Mouse (Mus musculus) testis, adult 2 months (tissue): ENCODE results near the gene Kntc1. TPM values are rescaled to one million over a fixed set of nuclear protein-coding genes. Genes with fewer than 3 reads are reported as not detected.

Experiments
- H3K27ac ChIP-seq: fragments of 200-500 bp; 2 replicates; pipeline ENCODE4 v1.5.1; 2012; ENCODE audit warnings: low read depth, low read length; ENCODE audit not compliant: control insufficient read depth, insufficient read depth
- H3K27me3 ChIP-seq: fragments of 200-500 bp; 2 replicates; pipeline ENCODE4 v1.6.1; 2012; ENCODE audit warnings: mild to moderate bottlenecking, low read length, moderate library complexity; ENCODE audit not compliant: control insufficient read depth, insufficient read depth
- H3K36me3 ChIP-seq: fragments of 200-500 bp; 2 replicates; pipeline ENCODE4 v1.6.1; 2012; ENCODE audit warnings: mild to moderate bottlenecking, low read length; ENCODE audit not compliant: control insufficient read depth, insufficient read depth
- H3K4me1 ChIP-seq: fragments of 200-500 bp; 2 replicates; pipeline ENCODE4 v1.6.1; 2012; ENCODE audit warnings: low read length; ENCODE audit not compliant: control insufficient read depth, insufficient read depth
- H3K4me3 ChIP-seq: fragments of 200-500 bp; 2 replicates; pipeline ENCODE4 v1.5.1; 2012; ENCODE audit warnings: low read depth, mild to moderate bottlenecking, low read length, moderate library complexity, mixed read lengths; ENCODE audit not compliant: control insufficient read depth
- CTCF ChIP-seq: fragments of 200-500 bp; IDR thresholded peaks from 2 replicates; pipeline ENCODE4 v1.5.1; 2012; ENCODE audit warnings: low read depth, mild to moderate bottlenecking, inconsistent platforms, low read length, moderate library complexity; ENCODE audit not compliant: control insufficient read depth, insufficient read depth, insufficient replicate concordance
- POLR2A ChIP-seq: fragments of 200-500 bp; IDR thresholded peaks from 2 replicates; pipeline ENCODE4 v1.6.1; 2012; ENCODE audit warnings: low read depth, mild to moderate bottlenecking, inconsistent platforms, low read length, moderate library complexity; ENCODE audit not compliant: control insufficient read depth
- polyA plus RNA-seq: library from polyadenylated mRNA; depleted of rRNA; stranded (reverse); fragments of >200 nt; gene quantifications from 2 replicates; pipeline ENCODE4 v1.2.3, GENCODE M21; 2012; rRNA removed

Kntc1 gene
- polyA plus RNA-seq, 1 experiment, result 11.3 TPM

- no peaks in the 10 kb centered on the region for H3K36me3 ChIP-seq
- H3K4me3 ChIP-seq, result no peak overlapping the region
- H3K27ac ChIP-seq, result no peak overlapping the region
- H3K27me3 ChIP-seq, result no peaks in the 10 kb centered on the region
- no peak for TF ChIP-seq CTCF
- TF ChIP-seq POLR2A, result no peak
- no peaks in the 10 kb centered on the region for H3K4me1 ChIP-seq
Observed at GRCm38 (mm10) chr5:123866457-123866856, 116.9 kb downstream of the Kntc1 start.

GRCm38 (mm10) chr5:123869615-123870014 is 120.1 kb downstream of the Kntc1 start:
- Histone ChIP-seq H3K4me3 (no peak overlapping the region), H3K27me3 (no peaks in the 10 kb centered on the region), H3K27ac (no peak overlapping the region), H3K36me3 (no peaks in the 10 kb centered on the region), H3K4me1 (no peaks in the 10 kb centered on the region)
- no peak for TF ChIP-seq POLR2A
- no peak for TF ChIP-seq CTCF

Other genes with a start within 250 kb of the Kntc1 start
- gene B3gnt4, start 239.3 kb upstream of the Kntc1 start, polyA plus RNA-seq, result 19.2 and 19.5 TPM in 2 replicates
- gene Diablo, start 225.5 kb upstream of the Kntc1 start, polyA plus RNA-seq, result 325 and 367 TPM in 2 replicates
- gene Gm49027, start 224.2 kb upstream of the Kntc1 start, polyA plus RNA-seq, result 5.1 and 5.2 TPM in 2 replicates
- gene Vps33a, start 176.7 kb upstream of the Kntc1 start, polyA plus RNA-seq, result 5.3 and 5.8 TPM in 2 replicates
- 96.1 and 101 TPM in 2 replicates for gene Clip1, start 65.1 kb upstream of the Kntc1 start, polyA plus RNA-seq
- 49.2 and 54.8 TPM in 2 replicates for gene Zcchc8, start 28.6 kb upstream of the Kntc1 start, polyA plus RNA-seq
- gene Rsrc2, start 302 bp upstream of the Kntc1 start, polyA plus RNA-seq, result 14.5 and 16.0 TPM in 2 replicates
- gene Hcar2, start 115.8 kb downstream of the Kntc1 start, polyA plus RNA-seq, result 0.05 and 0.11 TPM in 2 replicates
- 0.05 and 0.17 TPM in 2 replicates for gene Hcar1, start 130.3 kb downstream of the Kntc1 start, polyA plus RNA-seq
- 40.6 and 55.0 TPM in 2 replicates for gene Denr, start 157.5 kb downstream of the Kntc1 start, polyA plus RNA-seq
- gene Gm43518, start 177.7 kb downstream of the Kntc1 start, polyA plus RNA-seq, result 10.8 and 12.3 TPM in 2 replicates
- gene Ccdc62, start 181.0 kb downstream of the Kntc1 start, polyA plus RNA-seq, result 70.8 and 79.8 TPM in 2 replicates
- gene Hip1r, start 223.9 kb downstream of the Kntc1 start, polyA plus RNA-seq, result 8.7 and 11.0 TPM in 2 replicates